Mouse (Mus musculus) midbrain, postnatal 0 days (tissue): ENCODE measurements around the gene Fli1. TPM values are rescaled to one million over a fixed set of nuclear protein-coding genes. Genes with fewer than 3 reads are reported as not detected.

Source experiments
- ATAC-seq: fragments of 200-750 bp; cut with Nextera tagmentation; 2 replicates; pipeline ENCODE4 v1.8.0; 2017; ENCODE audit warnings: moderate number of reproducible peaks, mild to moderate bottlenecking, moderate TSS enrichment, moderate library complexity; ENCODE audit not compliant: low FRiP score
- DNase-seq: peaks from one replicate; pipeline ENCODE4 v3.0.0-alpha.2; 2015; ENCODE audit warnings: low spot score
- H3K27ac ChIP-seq: fragments of 300-500 bp; sonication (generic); 2 replicates; pipeline ENCODE4 v1.5.1; 2014; ENCODE audit warnings: low read depth, mild to moderate bottlenecking, low read length, mixed read lengths
- H3K27me3 ChIP-seq: fragments of 300-500 bp; sonication (generic); 2 replicates; pipeline ENCODE4 v1.6.1; 2014; ENCODE audit warnings: low read length, control low read depth, mixed read lengths; ENCODE audit not compliant: insufficient read depth
- H3K36me3 ChIP-seq: fragments of 300-500 bp; sonication (generic); 2 replicates; pipeline ENCODE4 v1.6.1; 2014; ENCODE audit warnings: low read length, control low read depth, mixed read lengths; ENCODE audit not compliant: insufficient read depth
- H3K4me1 ChIP-seq: fragments of 300-500 bp; sonication (generic); 2 replicates; pipeline ENCODE4 v1.6.1; 2014; ENCODE audit warnings: mild to moderate bottlenecking, control low read depth, antibody characterized with exemption, low read length, mixed read lengths; ENCODE audit not compliant: insufficient read depth
- H3K4me2 ChIP-seq: fragments of 300-500 bp; sonication (generic); 2 replicates; pipeline ENCODE4 v1.6.1; 2014; ENCODE audit warnings: low read depth, mild to moderate bottlenecking, low read length, mixed read lengths; ENCODE audit not compliant: poor library complexity, severe bottlenecking
- H3K4me3 ChIP-seq: fragments of 300-500 bp; sonication (generic); 2 replicates; pipeline ENCODE4 v1.5.1; 2014; ENCODE audit warnings: low read depth, mild to moderate bottlenecking, low read length, moderate library complexity
- H3K9ac ChIP-seq: fragments of 300-500 bp; sonication (generic); replicated peaks from 2 replicates; pipeline ENCODE4 v1.6.1; 2014; ENCODE audit warnings: mild to moderate bottlenecking, low read length, moderate library complexity, mixed read lengths; ENCODE audit not compliant: poor library complexity, severe bottlenecking
- H3K9me3 ChIP-seq: fragments of 300-500 bp; sonication (generic); 2 replicates; pipeline ENCODE4 v1.6.1; 2016; ENCODE audit warnings: low read length, control low read depth
- CTCF ChIP-seq: IDR thresholded peaks from 2 replicates; pipeline ENCODE4 v1.5.1; 2016; ENCODE audit warnings: antibody characterized with exemption, mild to moderate bottlenecking
- WGBS: fragments of 180-500 bp; shearing (Covaris S2); extraction: QIAGEN DNeasy Blood & Tissue Kit; methylation state at CpG from one replicate; pipeline ENCODE4 v1.1.7; 2014; 5-methylcytosine and 5-hydroxymethylcytosine counted together
- polyA plus RNA-seq: library from polyadenylated mRNA; unstranded; fragments of >200 nt; fragmentation: Nextera tagmentation; extraction: Ambion mirVana; gene quantifications from 2 replicates; pipeline ENCODE4 v1.2.1, GENCODE M21; 2015
- total RNA-seq: library from RNA; depleted of rRNA; stranded (reverse); fragments of >200 nt; gene quantifications from 2 replicates; pipeline ENCODE4 v1.2.3, GENCODE M21; 2014

The Fli1 gene
- total and polyA plus RNA-seq, 2 experiments from 2014 or later = 5.9 to 8.4 TPM

DNA sequence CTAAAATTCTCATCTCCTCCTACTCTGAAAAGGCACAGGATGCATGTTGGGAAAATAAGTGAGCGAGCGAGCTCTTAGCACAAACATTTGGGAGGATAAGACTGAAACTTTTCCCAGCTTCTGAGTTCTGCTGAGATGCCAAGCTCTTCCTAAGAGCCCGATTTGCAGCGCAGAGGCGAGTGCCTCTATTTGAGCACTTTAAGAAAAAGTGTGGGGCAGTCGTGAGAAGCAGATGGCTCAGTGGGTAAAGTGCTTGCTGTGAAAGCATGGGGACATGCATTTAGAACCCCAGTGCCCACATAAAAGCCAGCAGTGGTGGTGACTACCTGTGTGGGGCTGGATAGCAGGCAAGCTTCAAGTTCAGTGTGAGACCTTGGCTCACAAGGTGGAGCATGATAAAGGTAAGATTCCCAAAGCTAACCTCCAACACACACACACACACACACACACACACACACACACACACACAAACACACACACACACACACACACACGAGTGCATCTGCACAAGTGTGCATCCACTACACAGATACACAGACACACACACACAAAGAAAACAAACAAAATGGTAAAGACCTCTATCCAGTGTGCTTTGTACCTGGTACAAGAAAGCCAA lies 37.1 kb downstream of the Fli1 start:
- WGBS = 81% methylated on average over 7 of the region's 7 CpGs
- H3K9ac ChIP-seq = no peak overlapping the region
- DNase-seq (no peak), ATAC-seq (no peak)
- H3K27ac ChIP-seq = no peak overlapping the region
- H3K9me3 ChIP-seq = no peaks in the 10 kb centered on the region
- H3K4me2 ChIP-seq = no peak overlapping the region
- no peak for TF ChIP-seq CTCF
- H3K36me3 ChIP-seq = no peaks in the 10 kb centered on the region
- no peaks in the 10 kb centered on the region for H3K4me1 ChIP-seq
- no peaks in the 10 kb centered on the region for H3K27me3 ChIP-seq
- H3K4me3 ChIP-seq = no peak overlapping the region

DNA sequence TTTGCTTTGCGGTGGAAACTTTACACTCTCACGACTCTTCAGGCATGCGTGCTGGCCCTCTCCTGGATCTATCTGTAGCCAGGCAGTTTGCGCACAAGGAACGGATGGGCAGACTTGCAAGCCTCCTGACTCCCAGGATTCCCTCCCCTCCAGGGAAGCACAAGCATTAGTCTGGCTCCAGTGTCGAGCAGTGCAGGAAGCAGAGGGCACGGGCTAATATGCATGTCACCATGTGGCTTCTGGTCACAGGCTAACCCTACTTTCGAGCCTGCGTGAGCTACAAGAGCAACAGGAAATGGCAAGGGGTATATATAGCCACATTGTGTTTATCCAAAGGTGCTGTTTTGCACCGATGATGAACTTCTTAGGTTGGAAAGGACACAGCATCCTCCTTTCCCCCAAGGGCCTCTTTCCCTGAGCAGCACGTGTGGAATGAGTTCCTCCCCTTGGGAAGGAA lies 38.6 kb downstream of the Fli1 start:
- DNase-seq = no peak
- Histone ChIP-seq H3K36me3 (no peaks in the 10 kb centered on the region), H3K4me3 (no peak overlapping the region), H3K27me3 (no peaks in the 10 kb centered on the region), H3K9me3 (no peaks in the 10 kb centered on the region), H3K4me1 (no peaks in the 10 kb centered on the region), H3K9ac (no peak overlapping the region), H3K4me2 (no peak overlapping the region), H3K27ac (no peak overlapping the region)
- no peak for ATAC-seq
- TF ChIP-seq CTCF = no peak
- WGBS = 84% methylated on average over 11 of the region's 11 CpGs

DNA sequence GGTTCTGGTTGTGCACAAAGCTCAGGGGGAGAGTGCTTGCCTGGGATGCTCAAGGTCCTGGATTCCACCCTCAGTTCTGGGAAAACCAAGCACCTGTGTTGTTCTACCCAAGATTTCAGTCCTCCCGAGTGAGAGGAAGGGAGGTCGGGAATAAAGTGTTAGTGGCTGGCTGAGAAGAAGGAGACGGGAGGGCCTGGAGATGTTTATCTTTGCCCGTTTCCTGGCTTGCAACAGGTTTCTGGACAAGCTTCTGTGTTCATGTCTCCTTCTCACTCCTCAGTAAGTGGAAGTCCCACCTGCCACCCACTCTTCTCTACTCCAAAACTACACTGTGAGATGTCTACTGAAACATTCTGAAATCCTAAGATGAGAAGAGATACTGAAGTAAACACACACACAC lies 39.2 kb downstream of the Fli1 start:
- Histone ChIP-seq H3K9me3 (no peaks in the 10 kb centered on the region), H3K27ac (no peak overlapping the region), H3K27me3 (no peaks in the 10 kb centered on the region), H3K4me3 (no peak overlapping the region), H3K4me1 (no peaks in the 10 kb centered on the region), H3K9ac (no peak overlapping the region), H3K4me2 (no peak overlapping the region), H3K36me3 (no peaks in the 10 kb centered on the region)
- DNase-seq = no peak
- TF ChIP-seq CTCF = no peak
- 79% methylated on average over 4 of the region's 4 CpGs for WGBS
- no peak for ATAC-seq

- no peak for DNase-seq
- Histone ChIP-seq H3K27ac (no peak overlapping the region), H3K4me2 (no peak overlapping the region), H3K4me1 (no peaks in the 10 kb centered on the region), H3K27me3 (no peaks in the 10 kb centered on the region), H3K9me3 (no peaks in the 10 kb centered on the region), H3K4me3 (no peak overlapping the region), H3K36me3 (no peaks in the 10 kb centered on the region), H3K9ac (no peak overlapping the region)
- no peak for ATAC-seq
- 85% methylated on average over 11 of the region's 11 CpGs for WGBS
- no peak for TF ChIP-seq CTCF
Measured at GRCm38 (mm10) chr9:32502256-32503010, 40.2 kb downstream of the Fli1 start.

GRCm38 (mm10) chr9:32500886-32501285 lies 41.8 kb downstream of the Fli1 start:
- 90% methylated on average over 8 of the region's 8 CpGs for WGBS
- Histone ChIP-seq H3K36me3 (no peaks in the 10 kb centered on the region), H3K4me3 (no peak overlapping the region), H3K4me1 (no peaks in the 10 kb centered on the region), H3K9me3 (no peaks in the 10 kb centered on the region), H3K9ac (no peak overlapping the region), H3K4me2 (no peak overlapping the region), H3K27ac (no peak overlapping the region), H3K27me3 (no peaks in the 10 kb centered on the region)
- ATAC-seq = no peak
- TF ChIP-seq CTCF = no peak
- no peak for DNase-seq

GRCm38 (mm10) chr9:32500063-32500462 lies 42.6 kb downstream of the Fli1 start:
- no peak overlapping the region for H3K4me3 ChIP-seq
- 86% methylated on average over 5 of the region's 5 CpGs for WGBS
- H3K4me2 ChIP-seq = no peak overlapping the region
- H3K36me3 ChIP-seq = no peaks in the 10 kb centered on the region
- no peaks in the 10 kb centered on the region for H3K4me1 ChIP-seq
- ATAC-seq (no peak), DNase-seq (no peak)
- no peaks in the 10 kb centered on the region for H3K9me3 ChIP-seq
- H3K9ac ChIP-seq = no peak overlapping the region
- no peak overlapping the region for H3K27ac ChIP-seq
- H3K27me3 ChIP-seq = no peaks in the 10 kb centered on the region
- TF ChIP-seq CTCF = no peak
